Mouse (Mus musculus) lung, postnatal 0 days (tissue): ENCODE measurements around the gene Ankrd6.

ENCODE experiments used
- CTCF ChIP-seq: IDR thresholded peaks from 2 replicates; pipeline ENCODE4 v1.5.1; 2016; ENCODE audit warnings: antibody characterized with exemption, mild to moderate bottlenecking
- EP300 ChIP-seq: IDR thresholded peaks from 2 replicates; pipeline ENCODE4 v1.6.1; 2016; ENCODE audit warnings: antibody characterized with exemption, mild to moderate bottlenecking, control low read depth

- TF ChIP-seq CTCF (no peak), EP300 (no peak)
These were observed 40.6 kb downstream of the Ankrd6 start for GRCm38 (mm10) chr4:32909996-32910395.
